Mouse (Mus musculus) ES-Bruce4 (cell line): Measurements from ENCODE around the gene Paox.

Experiments
- CTCF ChIP-seq: IDR thresholded peaks from one replicate; pipeline ENCODE4 v1.8.1; 2011; ENCODE audit warnings: low read depth, low read length
- EP300 ChIP-seq: IDR thresholded peaks from 2 replicates; pipeline ENCODE4 v1.6.1; 2011; ENCODE audit warnings: low read depth, low read length; ENCODE audit not compliant: insufficient read depth

DNA sequence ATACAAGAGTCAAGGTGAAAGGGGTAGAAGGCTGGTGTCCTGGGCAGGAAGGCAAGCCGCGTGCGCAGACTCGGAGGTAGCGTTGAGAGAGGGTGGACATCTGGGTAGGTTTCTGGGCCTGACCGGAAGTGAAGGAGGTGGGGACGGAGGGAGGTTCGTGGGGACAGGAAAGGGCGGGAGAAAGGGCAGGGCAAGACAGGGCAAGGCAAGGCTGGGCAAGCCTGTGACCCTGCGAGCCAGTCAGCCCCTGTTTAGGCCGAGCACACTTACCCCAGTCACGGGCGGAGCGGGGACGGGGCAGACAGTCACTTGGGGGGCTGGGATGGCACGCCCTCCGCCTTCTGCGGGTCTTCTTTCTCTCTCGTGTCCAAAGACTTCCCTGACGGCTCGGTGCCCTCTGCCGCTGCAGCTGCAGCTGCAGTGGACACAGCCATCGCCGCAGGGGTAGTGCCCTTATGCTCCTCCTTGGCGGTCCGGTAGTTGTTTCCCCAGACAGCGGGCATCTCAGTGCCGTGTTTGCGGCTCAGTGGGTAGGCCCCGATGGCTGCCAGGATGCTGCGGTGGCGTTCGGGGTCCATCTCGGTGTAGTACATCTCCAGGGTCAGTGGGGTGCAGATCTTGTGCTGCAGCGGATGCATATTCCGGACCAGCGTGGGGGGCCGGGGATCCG lies 45.4 kb upstream of the Paox start:
- TF ChIP-seq EP300 (0 out of 2 replicates have a peak, but pooled peaks have one; percentile 28), CTCF (no peak)
